Mouse (Mus musculus): ENCODE measurements around the gene Prox1. TPM values are rescaled to one million over a fixed set of nuclear protein-coding genes. Genes with fewer than 3 reads are reported as not detected.

The Prox1 gene
- 2.1 and 3.5 TPM in 2 replicates for polyA plus RNA-seq (2012; rRNA removed; ENCODE audit: low replicate concordance)

DNA sequence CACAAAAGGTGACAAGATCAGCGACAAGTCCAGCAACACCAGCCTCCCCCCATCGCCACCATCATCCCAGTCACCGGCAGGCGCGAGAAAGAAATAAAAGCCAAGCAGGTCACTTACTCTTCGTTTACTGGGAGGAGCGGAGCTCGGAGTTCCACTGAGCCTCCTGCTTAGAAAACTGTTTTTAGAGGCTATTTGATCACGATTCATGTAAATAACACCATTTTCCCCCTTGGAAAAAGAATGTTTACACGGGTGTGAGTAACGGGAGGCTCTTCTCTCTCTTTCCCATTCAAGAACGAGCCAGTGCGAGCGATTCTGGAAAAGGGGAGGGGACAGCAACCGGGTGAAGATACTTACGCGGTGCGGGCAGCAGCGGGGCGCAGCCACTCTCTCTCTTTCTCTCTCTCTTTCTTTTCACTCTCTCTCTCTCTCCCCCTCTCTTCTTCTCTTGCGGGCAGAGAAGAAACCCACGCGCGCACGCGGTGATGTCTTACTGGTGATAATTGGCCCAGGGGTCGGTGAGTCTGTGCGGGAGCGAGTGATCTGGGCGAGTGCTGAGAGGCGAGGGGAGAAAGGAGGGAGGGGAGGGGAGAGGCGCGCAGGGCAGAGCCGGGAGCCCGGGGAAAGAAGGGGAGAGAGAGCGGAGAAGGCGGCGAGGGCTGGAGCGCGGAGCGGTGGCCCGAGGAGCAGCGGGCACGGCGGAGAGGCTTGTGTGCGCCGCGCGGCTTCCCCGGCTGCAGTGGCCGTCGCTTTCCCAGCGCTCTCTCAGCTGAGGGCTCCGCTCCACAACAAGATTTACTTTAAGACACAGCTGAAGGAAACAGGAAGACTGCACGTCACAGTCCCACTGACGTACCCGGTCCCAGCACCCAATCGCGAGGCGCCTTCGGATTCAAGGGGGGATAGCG lies at the start of gene Prox1:
Prox1 (minus strand) TSS at position 804 of the 908 bp plus-strand sequence.

Other genes with a start within 250 kb of the Prox1 start
- 35.8 and 78.3 TPM in 2 replicates for gene Smyd2, start 248.4 kb downstream of the Prox1 start, polyA plus RNA-seq (2012; rRNA removed; ENCODE audit: low replicate concordance)

Measured in mammary gland, adult 2 months (tissue).